Mouse (Mus musculus): ENCODE measurements around the gene 2810021J22Rik.

DNA sequence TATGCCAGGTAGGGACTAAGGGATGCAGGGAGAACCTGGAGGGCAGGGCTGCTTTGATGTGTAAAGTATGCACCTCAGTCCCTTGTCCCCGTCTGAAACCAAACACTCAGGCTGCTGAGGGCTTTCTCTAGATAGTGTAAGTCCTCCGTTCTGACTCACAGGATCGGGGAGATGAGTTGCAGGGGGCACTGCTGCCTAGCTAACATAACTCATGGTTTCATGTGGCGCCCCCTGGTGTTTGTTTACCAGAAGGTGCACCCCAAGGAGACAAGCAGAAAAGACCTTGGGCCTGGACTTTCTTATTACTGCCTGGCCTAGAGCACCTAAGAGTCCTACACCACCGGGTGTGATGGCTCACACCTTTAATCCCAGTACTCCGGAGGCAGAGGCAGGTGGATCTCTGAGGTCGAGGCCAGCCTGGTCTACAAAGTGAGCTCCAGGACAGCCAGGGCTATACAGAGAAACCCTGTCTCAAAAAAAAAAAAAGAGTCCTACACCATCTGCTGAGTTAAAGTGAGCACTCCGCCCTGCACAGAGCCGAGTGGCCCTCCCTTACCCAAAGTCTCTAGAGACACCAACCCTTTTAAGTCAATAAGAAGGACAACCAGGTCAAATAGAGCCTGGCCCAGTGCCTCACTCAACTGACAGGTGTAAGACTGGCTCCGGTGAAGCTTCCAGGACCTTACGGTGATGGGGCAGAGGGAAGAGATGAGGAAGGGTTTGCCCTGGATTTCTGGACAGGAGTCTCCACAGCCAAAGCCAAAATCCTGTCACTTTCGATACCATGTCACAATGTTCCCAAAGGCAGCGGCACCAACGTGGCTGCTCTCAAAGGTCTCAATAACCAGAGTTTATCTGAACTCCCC lies 50.1 kb downstream of the 2810021J22Rik start:
- TF ChIP-seq GATA1 (IDR thresholded peaks at IDR 0.05; ENCODE audit: borderline replicate concordance, low read length) (no peak), FLI1 (IDR thresholded peaks at IDR 0.05; ENCODE audit: low read length) (no peak)
